Mouse (Mus musculus) cerebellum, postnatal 14 days (tissue): ENCODE measurements around the gene Nudt17.
"Not testable (repeated sequence)": the region's sequence is repeated elsewhere in the genome, so short reads cannot be mapped to it uniquely, and the experiment has no call there.

ENCODE experiments used
- DNase-seq, 2 experiments: peaks; one replicate each; pipeline ENCODE4 v3.0.0; 2021; ENCODE audit warnings: mixed read lengths in 2 of 2

Gene Nudt17

DNA sequence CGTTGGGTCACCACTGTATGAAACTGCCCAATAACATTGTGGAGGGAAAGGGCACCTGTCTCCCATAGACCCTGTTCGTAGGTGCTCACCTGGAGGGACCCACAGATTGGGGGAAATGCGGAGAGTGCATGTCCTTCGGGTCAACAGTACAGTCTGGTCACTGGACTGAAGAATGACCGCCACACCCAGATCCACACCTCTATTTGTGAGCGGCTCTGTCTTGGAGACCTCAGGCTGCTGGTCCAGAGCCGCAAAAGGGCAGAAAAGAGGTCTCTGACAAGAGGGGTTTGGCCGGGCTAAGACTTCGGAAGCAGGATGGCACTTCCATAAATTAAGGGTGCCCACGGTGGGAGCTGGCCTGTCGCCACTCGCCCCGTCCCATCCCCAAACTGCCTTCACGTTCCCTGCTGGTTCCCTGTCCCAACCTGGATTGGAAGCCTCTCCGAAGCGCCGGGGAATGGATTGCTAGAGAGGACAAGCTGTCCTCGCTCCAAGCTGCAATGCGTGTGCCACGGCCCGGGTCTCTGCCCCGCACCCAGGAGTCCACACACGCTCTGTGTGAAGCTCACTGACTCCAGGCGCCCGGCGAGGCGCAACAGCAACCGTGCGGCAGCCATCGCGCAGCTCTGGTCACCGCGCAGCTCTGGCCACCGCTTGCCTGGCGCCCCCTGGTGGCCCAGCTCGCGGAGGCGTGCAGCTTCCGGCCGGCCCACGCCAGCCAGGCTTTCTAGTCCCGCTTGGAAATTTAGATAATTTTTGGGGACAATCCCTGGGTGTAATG lies at the start of gene Nudt17:
Nudt17 (minus strand) TSS at position 660 of the 781 bp plus-strand sequence.
- peak; percentile 93 to 94 for DNase-seq

DNA sequence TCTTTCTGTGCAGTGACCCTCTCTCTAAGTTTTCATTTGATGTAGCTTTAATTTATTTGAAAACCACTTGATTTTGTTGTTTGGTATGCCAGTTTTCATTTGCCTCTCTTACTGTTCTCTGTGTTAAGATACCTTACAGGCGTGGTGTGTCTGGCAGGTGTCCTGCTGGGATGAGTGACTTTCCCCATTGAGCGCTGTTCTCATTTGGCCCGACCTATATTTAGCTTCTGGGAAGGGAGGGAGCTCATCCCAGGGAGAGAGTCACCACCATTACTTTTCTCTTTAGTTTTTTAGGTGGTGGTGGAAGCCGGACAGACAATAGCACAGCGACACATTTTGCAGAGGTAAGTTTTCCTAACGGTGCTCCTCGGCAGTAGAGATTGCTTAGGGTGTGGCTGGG lies 49.3 kb upstream of the Nudt17 start:
- DNase-seq = peak; percentile 19 to 41

DNA sequence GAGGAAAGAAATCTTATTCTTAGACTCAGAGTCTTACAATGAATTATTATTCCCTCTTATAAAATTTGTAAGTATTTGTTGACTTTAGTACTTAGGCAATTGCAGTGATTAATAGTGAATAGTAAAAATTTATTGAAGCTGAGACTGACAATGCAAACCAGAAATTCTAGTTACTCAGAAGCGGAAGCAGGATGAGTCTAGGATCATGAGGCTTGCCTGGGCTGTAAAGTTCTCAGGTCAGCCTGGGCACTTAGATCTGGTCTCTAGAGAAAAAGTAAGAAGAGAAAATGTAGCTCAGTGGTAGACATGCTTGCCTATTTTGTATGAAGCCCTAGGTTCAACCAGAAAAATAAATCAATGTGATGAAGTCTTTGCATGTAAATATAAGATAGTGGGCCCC lies 47.6 kb upstream of the Nudt17 start:
- no peak for DNase-seq

DNA sequence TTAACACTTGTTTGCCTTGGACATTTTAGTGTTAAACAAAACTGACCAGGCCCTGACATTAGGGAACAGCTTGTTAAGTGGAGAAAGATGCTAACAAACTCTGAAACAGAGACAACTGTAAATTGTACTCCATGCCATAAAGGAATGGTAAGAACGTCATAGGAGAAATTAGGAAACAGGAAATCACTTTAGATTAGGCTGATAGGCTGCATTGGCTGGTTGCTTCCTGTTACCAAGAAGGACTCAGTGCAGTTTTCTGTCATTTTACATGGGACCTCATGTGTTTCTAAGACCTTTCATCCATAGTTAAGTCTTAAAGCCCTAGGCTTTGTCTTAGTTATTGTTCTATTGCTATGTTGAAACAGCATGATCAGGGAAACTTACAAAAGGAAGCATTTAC lies 38.5 kb upstream of the Nudt17 start:
- DNase-seq = no peak

DNA sequence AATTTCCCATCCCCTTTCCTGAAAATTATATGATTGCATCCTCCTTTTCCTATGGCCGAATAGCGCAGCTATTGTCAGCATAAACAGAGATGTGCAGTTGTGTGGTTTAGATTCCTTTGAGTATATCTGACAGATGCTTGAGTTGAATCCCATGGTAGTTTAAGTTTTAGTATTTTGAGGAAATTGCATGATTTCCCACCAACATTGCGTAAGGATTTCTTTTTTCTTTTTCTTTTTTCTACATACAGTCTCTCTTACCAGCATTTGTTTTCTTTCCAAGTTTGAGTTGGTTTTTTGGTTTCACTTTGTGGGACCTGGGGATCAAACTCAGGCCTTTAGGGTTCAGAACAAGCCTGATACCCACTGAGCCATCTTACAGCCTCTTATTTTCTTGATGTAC lies 36.0 kb upstream of the Nudt17 start:
- DNase-seq = no peak

DNA sequence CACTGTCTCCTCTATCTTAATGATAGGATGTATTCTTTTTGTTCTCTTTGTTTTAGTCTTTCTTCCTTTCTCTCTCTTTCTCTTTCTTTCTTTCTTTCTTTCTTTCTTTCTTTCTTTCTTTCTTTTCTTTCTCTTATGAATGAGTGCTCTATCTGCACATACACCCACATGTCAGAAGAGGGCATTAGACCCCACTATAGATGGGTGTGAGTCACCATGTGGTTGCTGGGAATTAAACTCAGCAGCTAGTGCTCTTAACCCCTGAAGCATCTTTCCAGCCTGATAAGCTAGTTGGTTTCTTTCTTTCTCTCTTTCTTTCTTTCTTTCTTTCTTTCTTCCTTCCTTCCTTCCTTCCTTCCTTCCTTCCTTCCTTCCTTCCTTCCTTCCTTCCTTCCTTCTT lies 31.9 kb upstream of the Nudt17 start:
- not testable (repeated sequence) for DNase-seq

DNA sequence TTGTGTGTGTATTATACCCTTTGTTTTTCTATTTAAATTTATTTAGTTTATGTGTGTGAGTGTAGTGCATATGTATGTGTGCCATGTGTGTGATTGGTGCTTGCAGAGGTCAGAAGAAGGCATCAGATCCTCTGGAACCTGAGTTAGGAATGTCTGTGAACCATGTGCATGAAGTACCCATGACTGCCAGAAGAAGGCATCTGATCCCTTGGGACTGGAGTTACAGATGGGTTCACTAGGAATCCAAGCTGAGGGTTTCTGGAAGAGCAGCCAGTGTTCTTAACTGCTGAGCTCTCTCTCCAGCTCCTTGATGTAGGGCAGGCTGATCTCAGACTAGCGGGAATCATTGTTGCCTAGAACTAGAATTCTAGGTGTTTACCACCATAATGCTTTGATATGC lies 29.6 kb upstream of the Nudt17 start:
- no peak for DNase-seq

DNA sequence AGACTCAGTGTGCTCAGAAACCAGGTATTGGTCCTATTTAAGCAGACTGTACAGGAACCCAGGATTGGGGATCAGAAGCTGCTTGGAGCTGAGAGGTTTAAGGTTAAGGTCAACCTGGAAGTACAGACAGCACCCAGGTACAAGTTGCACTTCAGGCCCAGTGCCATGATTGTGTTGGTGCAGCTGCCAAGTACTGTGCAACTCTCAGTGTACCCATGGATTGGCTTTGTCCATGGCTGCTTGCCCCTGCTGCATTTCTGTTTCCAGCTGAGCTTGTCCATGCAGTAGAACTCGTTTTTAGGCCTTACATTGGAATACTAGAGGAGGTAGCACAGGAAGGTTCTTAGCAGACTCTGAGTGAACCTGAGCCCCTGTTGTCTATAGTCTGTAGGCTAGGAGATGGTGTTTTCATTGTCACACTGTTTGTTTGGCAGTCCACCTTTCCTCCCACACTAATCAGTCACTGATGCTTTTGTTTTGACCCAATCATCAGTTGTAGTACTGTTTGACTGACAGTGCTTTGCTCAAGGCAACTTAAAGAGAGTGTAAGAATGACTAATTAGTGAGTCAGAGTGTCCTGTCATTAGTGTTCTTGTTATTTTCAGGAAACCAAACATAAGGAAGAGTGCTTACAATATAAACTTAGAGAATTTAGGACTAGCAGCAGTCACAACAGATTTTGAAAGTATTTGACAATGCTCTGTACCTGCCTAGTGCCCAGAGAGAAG lies 28.8 kb upstream of the Nudt17 start:
- DNase-seq = no peak

DNA sequence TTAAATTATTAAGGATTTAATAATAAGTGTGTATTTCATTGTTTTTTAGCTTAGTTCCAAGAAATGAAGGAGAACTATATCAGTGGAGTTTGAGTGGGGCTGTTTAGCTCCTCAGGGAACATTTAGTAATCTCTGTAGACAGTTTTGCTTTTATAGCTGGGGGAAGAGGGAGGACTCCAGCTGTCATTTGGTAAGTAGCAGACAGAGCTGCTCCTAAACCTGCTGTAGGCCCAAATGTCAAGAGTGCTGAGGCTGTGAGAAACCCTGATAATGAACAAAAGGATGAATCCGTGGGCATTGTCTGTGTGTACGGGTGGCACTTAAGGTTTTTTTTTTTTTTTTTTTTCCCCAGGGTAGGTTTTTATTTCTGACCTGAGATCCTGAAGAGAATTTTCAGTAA lies 26.8 kb upstream of the Nudt17 start:
- DNase-seq = no peak

DNA sequence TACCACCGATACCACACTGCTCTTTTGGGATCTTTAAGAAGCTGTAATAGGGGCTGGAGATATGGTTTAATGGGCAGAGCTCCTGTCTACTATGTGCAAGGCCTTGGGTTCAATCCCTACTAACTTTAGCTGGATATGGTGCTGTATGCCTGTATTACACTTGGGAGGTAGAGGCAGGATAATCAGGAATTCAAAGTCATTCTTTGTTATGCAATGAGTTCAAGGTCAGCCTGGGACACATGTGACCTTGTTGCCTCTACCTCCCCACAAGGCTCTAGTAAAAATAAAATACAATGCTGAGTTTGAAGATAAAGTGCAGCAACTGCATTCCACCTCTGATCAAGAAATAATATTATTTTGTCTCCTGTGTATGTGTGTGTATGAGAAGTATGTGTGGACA lies 25.6 kb upstream of the Nudt17 start:
- no peak for DNase-seq

DNA sequence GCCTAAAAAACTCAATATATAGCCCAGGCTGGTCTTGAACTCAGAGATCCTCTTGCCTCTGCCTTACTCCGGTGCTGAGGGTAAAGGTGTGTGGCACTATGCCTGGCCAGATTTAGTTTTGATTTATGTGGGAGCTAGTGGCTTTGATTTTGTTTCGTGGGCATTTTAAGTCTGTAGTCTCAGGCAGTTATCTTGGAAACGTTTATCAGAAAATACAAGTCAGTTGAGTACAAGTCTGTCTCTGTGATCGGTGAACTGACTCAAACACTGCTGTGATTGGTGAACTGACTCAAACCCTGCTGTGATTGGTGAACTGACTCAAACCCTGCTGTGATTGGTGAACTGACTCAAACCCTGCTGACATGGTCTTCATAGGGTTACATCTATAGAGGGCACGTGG lies 22.4 kb upstream of the Nudt17 start:
- no peak for DNase-seq

DNA sequence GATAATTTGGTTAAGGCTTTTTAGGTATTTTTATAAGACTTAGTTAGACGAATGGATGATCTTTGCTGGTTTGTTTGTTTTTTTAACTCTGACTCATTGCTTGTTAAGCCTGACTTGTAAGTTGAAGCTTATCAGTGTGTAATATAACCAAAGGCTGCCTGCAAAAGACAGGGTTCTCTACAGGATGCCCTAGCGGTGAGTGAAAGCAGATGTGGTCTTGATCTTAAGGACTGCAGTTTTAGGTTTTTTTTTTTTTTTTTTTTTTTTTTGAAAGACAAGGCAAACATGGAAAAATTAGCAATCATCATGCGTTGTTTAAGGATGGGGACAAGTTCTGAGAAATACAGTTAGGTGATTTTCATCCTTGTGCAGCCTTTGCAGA lies 21.0 kb upstream of the Nudt17 start:
- DNase-seq = no peak

DNA sequence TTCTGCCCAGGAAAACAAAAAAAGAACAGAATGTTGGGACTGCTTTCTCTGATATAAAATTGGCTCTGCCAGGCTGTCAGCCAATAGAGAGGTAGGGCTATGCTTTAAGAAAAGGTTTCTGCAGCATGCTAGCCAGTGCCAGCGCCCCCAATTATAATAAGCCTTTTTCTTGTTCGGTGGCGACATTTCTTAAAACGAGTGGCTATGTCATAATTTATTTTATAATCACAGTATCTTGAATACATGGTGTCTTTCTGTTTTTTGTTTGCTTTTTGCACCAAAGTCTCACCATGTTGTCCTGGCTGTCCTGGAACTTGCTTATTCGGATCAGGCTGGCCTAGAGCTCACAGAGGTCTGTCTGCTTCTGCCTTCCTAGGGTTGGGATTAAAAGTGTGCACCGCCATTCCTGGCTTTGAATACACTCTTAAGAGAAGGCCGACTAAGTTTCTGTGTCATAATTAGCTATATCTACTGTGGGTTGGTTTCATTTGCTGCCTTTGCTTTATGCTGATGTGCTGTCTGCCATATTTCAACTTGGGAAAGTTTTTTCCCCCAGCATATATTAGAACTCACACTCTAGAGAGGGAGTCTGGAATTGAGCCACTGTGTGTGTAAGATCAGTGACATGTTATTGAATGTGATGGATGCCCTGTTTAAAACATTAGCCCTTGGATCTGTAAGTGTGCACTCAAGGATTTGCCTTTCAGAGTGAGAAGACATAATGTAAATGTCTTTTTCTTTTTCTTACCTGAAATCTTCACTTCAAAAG lies 20.5 kb upstream of the Nudt17 start:
- DNase-seq = no peak

DNA sequence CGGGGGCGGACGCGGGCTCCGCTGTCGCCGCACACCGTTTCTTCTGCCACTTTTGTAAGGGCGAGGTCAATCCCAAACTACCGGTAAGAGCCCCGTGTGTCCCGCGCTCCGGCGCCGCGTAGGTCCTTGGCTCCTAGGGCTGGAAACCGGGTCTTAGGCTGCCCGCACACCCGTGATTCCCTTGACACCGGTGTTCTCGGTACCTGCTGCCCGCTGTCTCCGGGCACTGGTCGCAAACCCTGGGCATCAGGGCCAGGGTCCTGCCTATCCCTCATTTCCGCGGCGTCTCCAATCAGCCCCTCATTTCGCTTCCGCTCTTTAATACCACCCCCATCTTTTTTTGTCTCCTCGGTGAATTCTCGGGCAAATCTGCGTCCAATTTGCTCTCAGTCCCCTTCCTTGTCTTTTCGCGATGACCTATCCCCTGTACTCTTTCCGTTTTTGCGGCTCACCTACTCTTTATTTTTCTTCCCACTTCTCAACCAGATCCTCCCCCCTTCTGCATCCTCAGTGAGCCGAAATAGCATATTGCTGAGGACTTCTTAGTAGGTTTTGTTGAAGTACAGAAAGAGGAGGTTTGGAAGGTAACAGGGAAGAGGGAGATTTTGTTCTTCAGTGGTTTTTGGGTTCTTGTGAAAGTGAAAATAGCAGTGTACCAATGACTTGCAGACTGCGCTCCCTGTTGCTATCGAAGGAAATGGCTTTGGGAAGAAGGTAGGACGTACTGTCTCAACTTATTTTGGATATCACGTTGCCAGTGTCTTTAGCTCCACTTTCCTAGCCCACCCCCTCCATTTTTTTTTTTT lies 19.7 kb upstream of the Nudt17 start:
- DNase-seq = no peak

DNA sequence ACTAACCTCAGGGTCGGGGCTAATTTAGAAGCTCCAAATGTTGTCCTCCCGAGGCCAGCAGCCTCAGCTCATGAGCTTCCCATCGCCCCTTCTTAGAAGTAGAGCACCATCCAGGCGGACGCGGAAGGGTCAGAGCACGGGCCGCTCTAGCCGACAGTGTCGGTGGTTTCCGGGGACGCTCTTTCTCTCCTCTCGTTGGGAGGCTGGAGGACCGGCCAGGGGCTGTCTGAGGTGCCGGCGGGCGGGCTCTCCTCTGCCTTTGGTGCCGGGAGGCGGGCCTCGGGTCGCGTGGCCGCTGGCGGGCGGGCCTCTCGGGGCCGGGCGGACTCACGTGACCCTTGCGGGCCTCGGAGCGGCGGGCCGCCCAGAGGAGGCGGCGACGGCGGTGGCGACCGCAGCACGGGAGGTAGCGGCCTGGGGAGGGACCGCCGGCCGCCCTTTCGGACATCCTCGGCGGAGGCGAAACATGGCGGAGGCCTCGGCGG lies 19.0 kb upstream of the Nudt17 start, which contains the start of the genes Polr3c and Rnf115:
Polr3c (minus strand) TSS at position 286 of the 485 bp plus-strand sequence.
Rnf115 (plus strand) TSS at position 322 of the 485 bp plus-strand sequence.
- peak; percentile 93 to 96 for DNase-seq

DNA sequence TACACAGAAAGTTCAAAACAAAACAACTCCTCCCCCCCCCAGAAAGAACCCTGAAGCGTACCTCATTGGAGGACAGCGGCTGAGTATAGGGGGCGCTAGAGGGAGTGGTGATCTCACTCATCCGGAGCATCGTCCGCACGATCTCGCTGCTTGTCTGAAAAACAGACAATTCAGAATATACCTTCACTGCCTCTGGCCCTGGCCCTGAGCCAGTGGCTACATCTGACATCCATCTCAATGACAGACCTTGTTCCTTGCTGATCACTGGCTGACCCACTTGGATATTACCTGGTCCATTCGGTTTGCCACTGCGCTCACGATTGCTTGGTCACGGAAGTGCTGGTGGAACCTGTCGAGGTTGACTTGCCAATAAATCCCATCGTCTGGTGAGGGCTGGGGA lies 10.8 kb upstream of the Nudt17 start:
- DNase-seq = peak; percentile 83 to 92

DNA sequence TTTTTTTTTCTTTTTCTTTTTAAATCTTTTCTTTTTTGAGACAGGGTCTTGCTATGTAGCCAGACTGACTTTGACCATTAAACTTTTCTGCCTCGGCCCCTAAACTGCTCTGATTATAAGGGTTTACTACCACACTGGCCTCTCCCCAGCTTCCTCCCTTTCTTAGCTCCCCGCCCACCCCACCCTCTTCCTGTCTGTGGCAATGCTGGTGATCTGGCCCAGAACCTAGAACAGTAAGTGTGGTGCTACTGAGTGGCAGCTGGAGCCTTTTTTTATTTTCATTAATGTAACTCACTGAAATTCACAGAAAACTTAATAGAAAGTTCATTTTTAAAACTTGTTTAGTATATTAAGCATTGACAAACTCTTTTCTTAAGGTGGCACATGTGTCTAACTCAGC lies 7.5 kb upstream of the Nudt17 start:
- DNase-seq = no peak

DNA sequence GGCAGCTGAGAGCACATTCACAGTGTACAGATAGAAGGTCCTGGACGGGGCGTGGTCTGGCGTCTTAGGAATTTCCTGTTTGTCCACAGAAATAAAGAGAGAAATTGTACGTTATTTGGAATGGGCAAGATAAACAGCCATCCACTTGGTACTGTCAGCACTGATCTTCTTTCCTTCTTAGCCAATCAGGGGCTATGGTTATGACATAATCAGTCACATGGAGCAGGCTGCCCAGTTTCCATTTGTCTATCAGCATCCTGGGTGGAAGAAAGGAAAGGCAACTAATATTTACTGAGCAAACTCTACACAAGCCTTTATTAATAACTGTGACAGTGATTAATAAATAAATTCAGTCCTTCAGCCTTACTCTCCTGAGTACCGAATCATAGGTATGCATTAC lies 5.9 kb upstream of the Nudt17 start:
- DNase-seq = no peak

DNA sequence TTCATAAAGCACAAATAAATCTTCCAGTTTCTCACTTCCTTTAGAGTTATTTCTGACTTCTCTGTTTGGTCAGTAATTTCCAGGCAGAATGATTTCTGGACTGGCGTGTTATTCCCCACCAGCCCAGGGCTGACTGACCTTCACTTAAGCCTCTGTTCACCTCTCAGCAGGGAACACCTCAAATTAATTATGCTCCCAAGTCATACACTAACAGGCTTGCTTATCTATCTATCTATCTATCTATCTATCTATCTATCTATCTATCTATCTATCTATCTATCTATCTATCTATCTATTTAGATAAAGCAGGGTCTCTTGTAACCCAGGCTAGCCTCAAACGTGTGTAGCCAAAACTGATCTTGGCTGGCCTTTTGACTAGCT lies 312 bp upstream of the Nudt17 start:
- DNase-seq = no peak

DNA sequence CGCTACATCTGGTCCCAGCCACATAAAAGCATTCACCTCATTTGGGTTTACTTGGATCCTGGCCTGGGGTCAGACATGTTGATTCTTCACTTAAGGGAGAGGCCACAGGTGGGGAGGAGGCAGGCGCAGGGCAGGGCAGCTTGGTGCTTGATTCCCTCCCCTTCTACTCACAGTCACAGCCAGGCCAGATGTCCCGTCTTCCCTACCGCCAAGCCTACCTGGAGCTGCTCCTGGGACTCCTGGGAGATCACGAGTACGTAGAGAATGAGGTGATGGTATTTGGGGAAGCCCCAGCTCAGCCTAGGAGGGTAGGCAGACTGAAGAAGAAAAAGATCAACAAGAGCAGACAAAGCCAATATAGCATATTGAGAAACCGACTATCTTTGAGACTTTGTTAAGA lies 1.4 kb downstream of the Nudt17 start:
- DNase-seq = no peak

DNA sequence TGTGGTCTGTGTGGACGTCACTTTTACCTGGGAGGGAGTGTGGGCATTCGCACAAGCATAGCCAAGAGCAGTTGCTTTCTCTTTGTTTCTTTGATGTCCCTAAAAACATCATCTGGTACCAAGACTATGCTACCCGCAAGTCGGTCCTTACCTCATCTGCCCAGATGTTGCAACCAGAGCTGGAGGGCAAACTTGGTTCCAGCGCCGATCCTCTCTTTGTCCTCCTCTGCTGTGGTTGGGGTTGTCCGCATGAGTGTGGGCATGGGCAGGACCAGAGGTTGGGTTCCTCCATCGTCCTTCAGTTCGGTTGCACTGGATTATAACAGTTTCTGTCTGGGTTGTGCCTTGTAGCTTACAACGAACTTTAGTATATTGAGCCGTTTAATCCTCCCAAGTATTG lies 2.1 kb downstream of the Nudt17 start:
- no peak for DNase-seq

DNA sequence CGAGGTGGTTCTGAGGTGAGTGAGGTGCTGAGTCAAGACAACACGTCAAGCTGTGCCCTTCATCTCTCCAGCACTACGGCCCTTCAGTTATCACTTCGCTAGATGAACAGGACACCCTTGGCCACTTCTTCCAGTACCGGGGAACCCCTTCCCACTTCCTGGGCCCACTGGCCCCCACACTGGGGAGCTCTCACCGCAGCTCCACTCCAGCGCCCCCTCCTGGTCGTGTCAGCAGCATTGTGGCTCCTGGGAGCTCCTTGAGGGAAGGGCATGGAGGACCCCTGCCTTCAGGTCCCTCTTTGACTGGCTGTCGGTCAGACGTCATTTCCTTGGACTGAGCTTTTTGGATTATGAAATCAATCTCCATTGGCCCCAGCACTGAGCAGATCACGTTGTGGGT lies 3.6 kb downstream of the Nudt17 start:
- DNase-seq = peak in 1 of 2 experiments; percentile 61

DNA sequence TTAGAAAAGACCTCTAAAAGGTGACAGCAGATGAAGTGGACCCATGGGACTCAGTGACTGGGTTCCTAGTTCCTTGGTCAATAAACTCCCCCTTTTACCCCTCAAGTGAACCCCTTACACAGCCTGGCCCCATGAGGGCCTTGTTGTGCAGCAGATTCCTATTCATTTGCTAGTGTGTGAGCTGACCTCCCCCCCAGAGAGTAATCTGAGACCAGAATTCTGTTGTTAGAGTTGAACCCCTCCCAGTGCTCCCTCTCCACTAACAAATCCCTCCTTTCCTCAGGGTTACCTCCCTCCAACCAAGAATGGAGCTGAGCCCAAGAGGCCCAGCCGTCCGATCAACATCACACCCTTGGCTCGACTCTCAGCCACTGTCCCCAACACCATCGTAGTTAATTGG lies 7.4 kb downstream of the Nudt17 start:
- DNase-seq = no peak
